ENCODE assay signal across 9 mouse cellular contexts in genomic region chr8:9174865-9175565, GRCm38 (mm10).
A peak's percentile ranks its signal among the peaks of the same experiment; 100 is the strongest.
DNase-seq lines count a peak whose midpoint lies in the region; ATAC-seq and TF ChIP-seq lines count a peak whose summit lies in the region.
"Had no signal": no experiment of that assay in that cellular context is flagged by ENCODE, and none has a peak within 500 bp of the region (broad histone marks: within the 10 kb centered on the region; RNA-seq: fewer than 3 reads in every experiment).

No protein-coding gene starts in this region.

- no peak overlapping the region for H3K27ac ChIP-seq in kidney, adult 2 months (ENCODE audit: insufficient read depth, low read depth, low read length)
- no peak overlapping the region for H3K27ac ChIP-seq in kidney, embryonic 16.5 days (ENCODE audit: low read length)

- no peak for TF ChIP-seq POLR2A in kidney, adult 2 months (IDR thresholded peaks at IDR 0.05; ENCODE audit: low read depth, low read length)

- TF ChIP-seq CTCF in kidney, adult 2 months (conservative IDR thresholded peaks at IDR 0.05; ENCODE audit: insufficient read depth, insufficient read length, low read depth, low read length), result peak; percentile 73

- 22% methylated on average over 9 of the region's 9 CpGs for WGBS in kidney, adult 2 months
- WGBS in kidney, embryonic 16.5 days, result 28% methylated on average over 9 of the region's 9 CpGs

- ATAC-seq in kidney, embryonic 16.5 days (ENCODE audit: low FRiP score, low TSS enrichment), result no peak

- no peaks in the 10 kb centered on the region for H3K4me1 ChIP-seq in kidney, adult 2 months (ENCODE audit: control insufficient read depth, insufficient read depth, low read length)
- H3K4me1 ChIP-seq in kidney, embryonic 16.5 days (ENCODE audit: insufficient read depth, low read length), result 0 out of 2 replicates have a peak, but pooled peaks cover 5% of the 10 kb centered on the region

- intact Hi-C loops in left cerebral cortex, postnatal 25 days (cut with DNase I), result loop anchor here (2.0 to 5.0 kb wide), 3 partner anchors 182 to 513 kb away; partner anchors contain the start of gene Efnb2

- H3K27me3 ChIP-seq in kidney, adult 2 months (replicated peaks; ENCODE audit: control insufficient read depth, insufficient read depth, low read length), result no peaks in the 10 kb centered on the region
- no peaks in the 10 kb centered on the region; the same call in 1 of the 2 replicates for H3K27me3 ChIP-seq in kidney, embryonic 16.5 days (ENCODE audit: insufficient read depth, low read length)
- H3K27me3 ChIP-seq: lung, embryonic 15.5 days had no signal

- no peak overlapping the region for H3K4me3 ChIP-seq in kidney, adult 2 months (ENCODE audit: insufficient read depth, low read depth, low read length)
- H3K4me3 ChIP-seq in kidney, embryonic 16.5 days (ENCODE audit: low read length), result no peak overlapping the region
- H3K4me3 ChIP-seq: lung, embryonic 15.5 days had no signal

- H3K9ac ChIP-seq in kidney, embryonic 16.5 days (replicated peaks; ENCODE audit: low read length), result no peak overlapping the region
- H3K9ac ChIP-seq: lung, embryonic 15.5 days had no signal

- H3K36me3 ChIP-seq in kidney, adult 2 months (ENCODE audit: control insufficient read depth, insufficient read depth, low read length), result no peaks in the 10 kb centered on the region
- no peaks in the 10 kb centered on the region for H3K36me3 ChIP-seq in kidney, embryonic 16.5 days (ENCODE audit: insufficient read depth, low read length)
- H3K36me3 ChIP-seq: lung, embryonic 15.5 days had no signal

- H3K4me2 ChIP-seq in kidney, embryonic 16.5 days (replicated peaks; ENCODE audit: low read depth, low read length), result no peak overlapping the region
- H3K4me2 ChIP-seq: lung, embryonic 15.5 days had no signal

- DNase-seq in kidney, adult 2 months, result peak; percentile 66
- DNase-seq in adrenal gland, adult (ENCODE audit: inconsistent age in 2 of 2, low spot score in 1 of 2), result peak; percentile 28 to 83
- peak; percentile 67 for DNase-seq in embryo, embryonic 9.5 days (ENCODE audit: extremely low spot score)
- peak; percentile 78 for DNase-seq in heart, postnatal 4 days
- peak; percentile 75 to 81 for DNase-seq in left cerebral cortex, postnatal 25 days (ENCODE audit: low spot score in 2 of 2)
- peak; percentile 81 for DNase-seq in retina, postnatal 1 day
- DNase-seq in spleen, adult 12 weeks (ENCODE audit: low spot score), result no peak

- H3K9me3 ChIP-seq in kidney, embryonic 16.5 days (ENCODE audit: low read length), result no peaks in the 10 kb centered on the region
- H3K9me3 ChIP-seq: lung, embryonic 15.5 days had no signal
